Mouse (Mus musculus) G1E (cell line): Measurements from ENCODE around the gene Card10. TPM values are rescaled to one million over a fixed set of nuclear protein-coding genes. Genes with fewer than 3 reads are reported as not detected.

ENCODE experiments used
- ATAC-seq: 2 replicates; pipeline ENCODE4 v1.8.0; 2016; ENCODE audit warnings: mild to moderate bottlenecking; ENCODE audit not compliant: insufficient number of reproducible peaks, poor library complexity, low FRiP score, severe bottlenecking; ENCODE audit errors: extremely low read depth
- DNase-seq: peaks from one replicate; pipeline ENCODE4 v3.0.0; 2012; ENCODE audit warnings: low spot score
- H3K27me3 ChIP-seq: 2 replicates; pipeline ENCODE4 v1.6.1; 2012; ENCODE audit warnings: mild to moderate bottlenecking, low read length, inconsistent platforms; ENCODE audit not compliant: insufficient read depth
- H3K36me3 ChIP-seq: replicated peaks from 2 replicates; pipeline ENCODE3; 2012; ENCODE audit warnings: mild to moderate bottlenecking, inconsistent platforms
- H3K4me1 ChIP-seq: 2 replicates; pipeline ENCODE4 v1.6.1; 2012; ENCODE audit warnings: low read depth, low read length, inconsistent platforms, mixed read lengths; ENCODE audit not compliant: insufficient read depth
- H3K4me3 ChIP-seq: 2 replicates; pipeline ENCODE4 v1.5.1; 2012; ENCODE audit warnings: low read depth, mild to moderate bottlenecking, inconsistent platforms, low read length, moderate library complexity, mixed read lengths
- H3K9me3 ChIP-seq: replicated peaks from 2 replicates; pipeline ENCODE4 v1.6.1; 2012; ENCODE audit warnings: inconsistent platforms
- CTCF ChIP-seq: IDR thresholded peaks from 2 replicates; pipeline ENCODE4 v1.5.1; 2012; ENCODE audit warnings: low read depth, low read length, inconsistent platforms, mixed read lengths
- GATA1 ChIP-seq: IDR thresholded peaks from 2 replicates; pipeline ENCODE4 v1.6.1; 2012; ENCODE audit warnings: borderline replicate concordance, low read length, inconsistent platforms, mixed read lengths
- GATA2 ChIP-seq: IDR thresholded peaks from 2 replicates; pipeline ENCODE4 v1.6.1; 2012; ENCODE audit warnings: low read depth, low read length, inconsistent platforms, borderline replicate concordance
- POLR2AphosphoS5 ChIP-seq: IDR thresholded peaks from 2 replicates; pipeline ENCODE4 v1.6.1; 2012; ENCODE audit warnings: low read depth, low read length, inconsistent platforms; ENCODE audit not compliant: insufficient replicate concordance
- TAL1 ChIP-seq: conservative IDR thresholded peaks from 2 replicates; pipeline ENCODE4 v1.6.1; 2012; ENCODE audit warnings: low read depth, low read length, inconsistent platforms, mixed read lengths
- polyA plus RNA-seq: library from polyadenylated mRNA; stranded (reverse); fragments of >175 nt; gene quantifications from 2 replicates; pipeline ENCODE4 v1.2.3, GENCODE M21; 2012
- total RNA-seq, 2 experiments: library from RNA; stranded (forward) in 1 of 2; stranded (reverse) in 1 of 2; fragments of 200-1000 nt in 1 of 2; fragments of >200 nt in 1 of 2; fragmentation: Nextera tagmentation in 1 of 2; gene quantifications; 2 replicates each; pipeline ENCODE4 v1.2.3; 2014 to 2017

The Card10 gene
- total and polyA plus RNA-seq, 3 experiments, result not detected

DNA sequence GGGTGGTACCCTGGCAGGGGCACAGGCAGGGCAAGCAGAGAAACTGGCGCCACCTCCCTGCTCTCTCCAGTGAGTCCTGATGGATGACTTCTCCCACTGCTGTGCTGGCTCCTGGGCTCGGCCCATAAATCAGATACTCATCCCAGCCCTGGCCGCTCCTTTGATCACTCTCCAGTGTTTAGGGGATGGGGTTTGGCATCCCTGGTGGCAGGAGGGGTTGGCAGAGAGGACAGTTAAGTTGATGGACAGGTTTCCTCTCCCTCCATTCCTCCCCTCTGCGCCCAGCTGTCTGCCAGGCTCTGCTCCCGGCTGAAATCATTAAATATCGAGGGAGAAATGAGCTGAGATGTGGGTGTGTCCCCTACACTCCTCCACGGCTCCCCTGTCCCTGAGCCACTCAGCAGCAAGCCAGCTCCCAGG is 66.2 kb downstream of the Card10 start:
- no peak for ATAC-seq
- no peaks in the 10 kb centered on the region for H3K36me3 ChIP-seq
- no peaks in the 10 kb centered on the region for H3K27me3 ChIP-seq
- no peak overlapping the region for H3K4me3 ChIP-seq
- no peaks in the 10 kb centered on the region for H3K4me1 ChIP-seq
- TF ChIP-seq GATA2 (no peak), CTCF (no peak), POLR2AphosphoS5 (no peak), TAL1 (no peak), GATA1 (no peak)
- H3K9me3 ChIP-seq, result no peaks in the 10 kb centered on the region
- DNase-seq, result no peak

- no peaks in the 10 kb centered on the region for H3K9me3 ChIP-seq
- no peak overlapping the region for H3K4me3 ChIP-seq
- no peaks in the 10 kb centered on the region for H3K27me3 ChIP-seq
- no peaks in the 10 kb centered on the region for H3K36me3 ChIP-seq
- DNase-seq (no peak), ATAC-seq (no peak)
- TF ChIP-seq TAL1, result no peak
- H3K4me1 ChIP-seq, result no peaks in the 10 kb centered on the region
These were observed 66.7 kb downstream of the Card10 start for GRCm38 (mm10) chr15:78736181-78736579.

DNA sequence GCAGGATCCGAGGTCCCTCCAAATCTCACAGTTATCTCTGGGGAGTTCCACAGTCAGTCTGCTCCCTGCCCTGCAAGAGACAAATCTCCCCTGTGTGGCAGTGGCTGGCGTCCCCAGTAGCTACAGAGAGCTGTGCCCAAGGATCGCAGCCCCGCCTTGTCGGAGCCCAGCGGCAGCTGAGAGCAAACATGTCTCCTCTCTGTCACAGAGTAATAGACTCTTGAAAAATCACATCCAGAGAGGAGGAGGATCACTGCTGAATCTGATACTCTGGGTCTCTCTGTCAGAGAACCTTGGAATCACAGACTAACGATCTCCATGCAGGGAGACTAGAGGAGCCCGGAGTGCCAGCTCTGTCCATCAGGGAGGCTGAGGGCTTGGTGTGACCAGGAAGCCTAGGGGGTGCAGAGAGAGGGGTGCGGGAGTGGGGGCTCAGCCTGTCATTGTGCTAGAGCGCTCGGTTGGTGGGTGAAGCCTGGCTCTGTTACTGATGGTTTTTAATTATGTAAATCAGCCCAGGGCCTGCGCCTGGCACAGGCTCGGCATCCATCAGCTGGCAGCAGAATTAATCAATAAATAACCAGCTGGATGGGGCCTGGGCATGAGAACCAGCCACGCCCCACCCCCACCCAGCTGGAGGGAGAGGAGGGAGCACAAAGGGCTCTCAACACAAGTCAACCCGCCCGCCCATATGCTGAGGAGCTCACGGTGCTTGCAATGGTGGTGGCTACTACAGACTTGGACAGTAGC is 67.2 kb downstream of the Card10 start:
- no peak for TF ChIP-seq GATA2
- no peak for TF ChIP-seq POLR2AphosphoS5
- TF ChIP-seq CTCF, result no peak
- no peak for TF ChIP-seq GATA1
- no peak for TF ChIP-seq TAL1
- no peaks in the 10 kb centered on the region for H3K9me3 ChIP-seq
- H3K27me3 ChIP-seq, result no peaks in the 10 kb centered on the region
- no peak for DNase-seq
- ATAC-seq, result no peak
- no peak overlapping the region for H3K4me3 ChIP-seq
- no peaks in the 10 kb centered on the region for H3K4me1 ChIP-seq
- no peaks in the 10 kb centered on the region for H3K36me3 ChIP-seq

- no peak for TF ChIP-seq TAL1
- H3K27me3 ChIP-seq, result no peaks in the 10 kb centered on the region
- H3K4me3 ChIP-seq, result no peak overlapping the region
- H3K9me3 ChIP-seq, result no peaks in the 10 kb centered on the region
- DNase-seq (no peak), ATAC-seq (no peak)
- H3K4me1 ChIP-seq, result no peaks in the 10 kb centered on the region
- H3K36me3 ChIP-seq, result no peaks in the 10 kb centered on the region
These were observed 71.0 kb downstream of the Card10 start for GRCm38 (mm10) chr15:78731830-78732229.

DNA sequence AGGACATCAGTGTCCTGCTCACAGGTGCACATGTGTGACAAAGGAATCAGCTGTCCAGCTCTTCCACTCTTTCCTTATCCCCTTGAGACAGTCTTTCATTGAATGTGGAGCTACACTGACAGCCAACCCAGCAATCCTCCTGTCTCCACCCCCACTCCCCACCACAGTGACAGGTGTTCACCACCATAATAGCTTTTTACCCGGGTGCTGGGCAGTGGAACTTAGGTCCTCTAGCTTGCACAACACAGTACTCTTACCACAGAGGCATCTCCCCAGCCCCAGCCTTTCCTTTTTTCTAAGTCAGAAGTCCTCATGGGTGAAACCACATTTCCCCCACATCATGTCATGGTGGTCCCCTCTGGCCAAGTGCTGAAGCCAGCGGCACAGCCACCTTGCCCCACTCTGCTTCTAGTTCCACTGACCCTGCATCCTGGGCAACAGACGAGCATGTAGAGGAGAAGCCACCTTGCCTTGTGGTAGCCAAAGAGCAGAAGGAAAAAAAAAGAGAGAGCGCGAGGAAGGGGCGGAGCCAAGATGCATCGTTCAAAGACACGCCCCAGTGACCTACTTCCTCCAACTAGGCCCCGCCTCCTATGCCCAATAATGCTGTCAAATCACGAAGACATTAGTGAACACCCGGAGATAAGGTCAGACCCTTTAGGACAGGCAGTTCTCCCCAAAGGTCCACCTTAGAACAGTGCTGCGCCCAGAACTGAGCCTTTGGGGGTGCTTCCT is 72.4 kb downstream of the Card10 start:
- DNase-seq (no peak), ATAC-seq (no peak)
- Histone ChIP-seq H3K27me3 (no peaks in the 10 kb centered on the region), H3K4me1 (no peaks in the 10 kb centered on the region), H3K4me3 (no peak overlapping the region), H3K36me3 (no peaks in the 10 kb centered on the region), H3K9me3 (no peaks in the 10 kb centered on the region)
- TF ChIP-seq POLR2AphosphoS5, result no peak
- TF ChIP-seq CTCF, result no peak
- TF ChIP-seq TAL1, result no peak
- TF ChIP-seq GATA2, result no peak
- no peak for TF ChIP-seq GATA1

DNA sequence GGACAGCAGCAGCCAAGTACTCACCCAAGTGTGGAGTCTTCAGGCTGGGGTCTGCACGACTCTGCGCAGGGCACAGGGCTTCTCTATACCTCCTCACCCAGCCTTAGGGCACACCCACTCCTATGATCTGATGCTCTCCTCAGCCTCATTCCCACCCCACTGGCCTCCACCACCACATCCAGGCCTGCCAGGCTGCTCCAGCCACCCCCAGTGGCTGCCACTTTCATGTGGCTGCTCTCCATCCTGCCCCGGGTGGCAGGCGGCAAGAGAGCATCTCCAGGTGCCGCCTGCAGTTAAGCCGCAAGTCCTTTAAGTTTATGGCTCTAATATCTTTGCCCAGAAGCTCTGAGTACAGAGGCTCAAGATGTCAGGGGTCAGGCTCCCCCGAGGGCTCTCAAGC is 76.1 kb downstream of the Card10 start:
- H3K27me3 ChIP-seq, result no peaks in the 10 kb centered on the region
- H3K4me1 ChIP-seq, result no peaks in the 10 kb centered on the region
- no peak overlapping the region for H3K4me3 ChIP-seq
- no peaks in the 10 kb centered on the region for H3K36me3 ChIP-seq
- no peak for DNase-seq
- TF ChIP-seq CTCF (no peak), GATA1 (no peak), TAL1 (no peak), GATA2 (no peak), POLR2AphosphoS5 (no peak)
- no peak for ATAC-seq
- no peaks in the 10 kb centered on the region for H3K9me3 ChIP-seq

Other genes with a start within 250 kb of the Card10 start
- 647 and 735 TPM in 2 replicates for gene Rac2, start 230.3 kb downstream of the Card10 start, total RNA-seq (2014; fragmentation: Nextera tagmentation)
- 713 and 736 TPM in 2 replicates for gene Rac2, start 230.3 kb downstream of the Card10 start, total RNA-seq (2017)
- gene Rac2, start 230.3 kb downstream of the Card10 start, polyA plus RNA-seq, result 981 and 1,035 TPM in 2 replicates
- not detected in 2 replicates for gene Cyth4, start 206.0 kb downstream of the Card10 start, total RNA-seq (2014; fragmentation: Nextera tagmentation)
- gene Cyth4, start 206.0 kb downstream of the Card10 start, total RNA-seq (2017), result 1.4 and 1.5 TPM in 2 replicates
- 0.04 and 0.26 TPM in 2 replicates for gene Cyth4, start 206.0 kb downstream of the Card10 start, polyA plus RNA-seq
- gene Elfn2, start 84.3 kb downstream of the Card10 start, total RNA-seq (2014; fragmentation: Nextera tagmentation), result not detected in 2 replicates
- 0.05 TPM in 1 of 2 replicates, not detected in the other for gene Elfn2, start 84.3 kb downstream of the Card10 start, total RNA-seq (2017)
- not detected in 2 replicates for gene Elfn2, start 84.3 kb downstream of the Card10 start, polyA plus RNA-seq
- not detected in 2 replicates for gene Mfng, start 29.6 kb downstream of the Card10 start, total RNA-seq (2014; fragmentation: Nextera tagmentation)
- not detected in 2 replicates for gene Mfng, start 29.6 kb downstream of the Card10 start, total RNA-seq (2017)
- not detected in 2 replicates for gene Mfng, start 29.6 kb downstream of the Card10 start, polyA plus RNA-seq
- gene Cdc42ep1, start 39.6 kb upstream of the Card10 start, total RNA-seq (2014; fragmentation: Nextera tagmentation), result not detected in 2 replicates
- 0.11 TPM in 1 of 2 replicates, not detected in the other for gene Cdc42ep1, start 39.6 kb upstream of the Card10 start, total RNA-seq (2017)
- gene Cdc42ep1, start 39.6 kb upstream of the Card10 start, polyA plus RNA-seq, result not detected in 2 replicates
- not detected in 2 replicates for gene Lgals2, start 52.5 kb upstream of the Card10 start, total RNA-seq (2014; fragmentation: Nextera tagmentation)
- not detected in 2 replicates for gene Lgals2, start 52.5 kb upstream of the Card10 start, total RNA-seq (2017)
- not detected in 2 replicates for gene Lgals2, start 52.5 kb upstream of the Card10 start, polyA plus RNA-seq
- gene Gga1, start 74.1 kb upstream of the Card10 start, total RNA-seq (2014; fragmentation: Nextera tagmentation), result 52.6 and 60.2 TPM in 2 replicates
- gene Gga1, start 74.1 kb upstream of the Card10 start, total RNA-seq (2017), result 9.6 and 10.0 TPM in 2 replicates
- 158 and 177 TPM in 2 replicates for gene Gga1, start 74.1 kb upstream of the Card10 start, polyA plus RNA-seq
- gene Gm49510, start 96.6 kb upstream of the Card10 start, total RNA-seq (2014; fragmentation: Nextera tagmentation), result not detected in 2 replicates
- 1.3 and 1.4 TPM in 2 replicates for gene Gm49510, start 96.6 kb upstream of the Card10 start, total RNA-seq (2017)
- gene Gm49510, start 96.6 kb upstream of the Card10 start, polyA plus RNA-seq, result 6.3 and 8.2 TPM in 2 replicates
- gene Sh3bp1, start 96.7 kb upstream of the Card10 start, total RNA-seq (2014; fragmentation: Nextera tagmentation), result 207 and 231 TPM in 2 replicates
- gene Sh3bp1, start 96.7 kb upstream of the Card10 start, total RNA-seq (2017), result 32.7 and 34.1 TPM in 2 replicates
- gene Sh3bp1, start 96.7 kb upstream of the Card10 start, polyA plus RNA-seq, result 1,400 and 1,821 TPM in 2 replicates
- 26.6 and 31.4 TPM in 2 replicates for gene Pdxp, start 110.9 kb upstream of the Card10 start, total RNA-seq (2014; fragmentation: Nextera tagmentation)
- 13.9 and 18.1 TPM in 2 replicates for gene Pdxp, start 110.9 kb upstream of the Card10 start, total RNA-seq (2017)
- gene Pdxp, start 110.9 kb upstream of the Card10 start, polyA plus RNA-seq, result 39.7 and 40.6 TPM in 2 replicates
- 558 and 607 TPM in 2 replicates for gene Lgals1, start 123.7 kb upstream of the Card10 start, total RNA-seq (2014; fragmentation: Nextera tagmentation)
- 3,673 and 4,536 TPM in 2 replicates for gene Lgals1, start 123.7 kb upstream of the Card10 start, total RNA-seq (2017)
- gene Lgals1, start 123.7 kb upstream of the Card10 start, polyA plus RNA-seq, result 1,469 and 2,086 TPM in 2 replicates
- 13.2 and 25.6 TPM in 2 replicates for gene Nol12, start 131.9 kb upstream of the Card10 start, total RNA-seq (2014; fragmentation: Nextera tagmentation)
- gene Nol12, start 131.9 kb upstream of the Card10 start, total RNA-seq (2017), result 20.1 and 24.2 TPM in 2 replicates
- gene Nol12, start 131.9 kb upstream of the Card10 start, polyA plus RNA-seq, result 15.9 and 16.7 TPM in 2 replicates
- gene Triobp, start 144.7 kb upstream of the Card10 start, total RNA-seq (2014; fragmentation: Nextera tagmentation), result 67.0 and 104 TPM in 2 replicates
- gene Triobp, start 144.7 kb upstream of the Card10 start, total RNA-seq (2017), result 23.6 and 24.4 TPM in 2 replicates
- 42.5 and 45.6 TPM in 2 replicates for gene Triobp, start 144.7 kb upstream of the Card10 start, polyA plus RNA-seq
- not detected in 2 replicates for gene H1f0, start 225.4 kb upstream of the Card10 start, total RNA-seq (2014; fragmentation: Nextera tagmentation)
- gene H1f0, start 225.4 kb upstream of the Card10 start, total RNA-seq (2017), result 0.16 TPM in 1 of 2 replicates, not detected in the other
- 0.03 and 0.05 TPM in 2 replicates for gene H1f0, start 225.4 kb upstream of the Card10 start, polyA plus RNA-seq
- gene Galr3, start 238.8 kb upstream of the Card10 start, total RNA-seq (2014; fragmentation: Nextera tagmentation), result not detected in 2 replicates
- not detected in 2 replicates for gene Galr3, start 238.8 kb upstream of the Card10 start, total RNA-seq (2017)
- not detected in 2 replicates for gene Galr3, start 238.8 kb upstream of the Card10 start, polyA plus RNA-seq